Mouse (Mus musculus): ENCODE results near the gene Hgf. TPM values are rescaled to one million over a fixed set of nuclear protein-coding genes. Genes with fewer than 3 reads are reported as not detected.

The Hgf gene
- polyA plus RNA-seq, 1 experiment from 2014 or later = 4.3 TPM

GRCm38 (mm10) chr5:16568997-16569396, 15.7 kb downstream of the Hgf start:
- no peaks in the 10 kb centered on the region for H3K9me3 ChIP-seq (ENCODE audit: control insufficient read depth, low read depth, low read length)
- H3K27me3 ChIP-seq (ENCODE audit: control insufficient read depth, insufficient read depth, low read length) = no peaks in the 10 kb centered on the region
- H3K4me1 ChIP-seq (ENCODE audit: control insufficient read depth, insufficient read depth, low read length) = no peaks in the 10 kb centered on the region
- no peak for ATAC-seq (ENCODE audit: insufficient number of reproducible peaks, insufficient read depth, low FRiP score, low read depth)
- H3K4me3 ChIP-seq (ENCODE audit: low read depth, low read length) = no peak overlapping the region
- H3K36me3 ChIP-seq (ENCODE audit: control insufficient read depth, insufficient read depth, low read length) = no peaks in the 10 kb centered on the region
- no peak overlapping the region for H3K27ac ChIP-seq (ENCODE audit: low read length)
- no peak overlapping the region for H3K9ac ChIP-seq (replicated peaks; ENCODE audit: low read depth, low read length)
- 72% methylated on average over 4 of the region's 4 CpGs for WGBS
- H3K4me2 ChIP-seq (replicated peaks; ENCODE audit: low read depth, low read length) = no peak overlapping the region

DNA sequence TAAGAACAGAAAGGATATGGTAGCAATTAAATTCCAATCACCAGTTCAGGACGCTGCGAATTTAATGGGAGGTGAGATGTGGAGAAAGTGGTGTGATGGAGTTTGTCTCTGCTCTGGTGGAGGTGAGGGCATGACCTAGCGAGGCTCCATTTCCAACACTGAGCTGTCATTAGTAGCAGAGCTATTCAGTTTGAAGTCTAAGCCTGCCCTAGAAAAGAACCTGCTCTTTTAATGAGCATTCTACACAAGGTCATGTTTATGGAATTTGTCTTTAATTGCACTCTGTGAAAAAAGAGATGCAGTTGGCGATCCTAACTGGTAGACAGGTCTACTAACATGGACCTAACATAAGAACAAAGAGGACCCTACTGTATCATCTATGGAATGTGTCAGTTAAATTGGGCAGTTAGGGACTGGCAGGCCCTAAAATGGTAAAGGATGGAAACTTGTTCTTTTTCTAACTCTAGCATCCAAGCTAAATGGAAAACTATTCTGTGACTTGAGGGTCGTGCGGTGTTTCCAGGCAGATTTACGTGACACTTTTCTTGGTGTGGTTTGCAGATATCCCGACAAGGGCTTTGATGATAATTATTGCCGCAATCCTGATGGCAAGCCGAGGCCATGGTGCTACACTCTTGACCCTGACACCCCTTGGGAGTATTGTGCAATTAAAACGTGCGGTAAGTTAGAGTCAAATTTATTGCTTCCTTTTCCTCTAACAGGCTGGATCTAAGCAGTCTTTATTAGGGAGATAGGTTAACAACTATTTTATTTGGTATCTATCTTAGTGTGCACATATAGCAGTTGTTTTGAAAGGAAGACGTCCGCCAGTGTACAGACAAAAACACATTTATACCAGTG, 24.8 kb downstream of the Hgf start:
- H3K36me3 ChIP-seq (ENCODE audit: control insufficient read depth, insufficient read depth, low read length) = no peaks in the 10 kb centered on the region
- 68% methylated on average over 14 of the region's 14 CpGs for WGBS
- no peak overlapping the region for H3K9ac ChIP-seq (replicated peaks; ENCODE audit: low read depth, low read length)
- H3K4me3 ChIP-seq (ENCODE audit: low read depth, low read length) = no peak overlapping the region
- H3K27ac ChIP-seq (ENCODE audit: low read length) = no peak overlapping the region
- no peaks in the 10 kb centered on the region for H3K9me3 ChIP-seq (ENCODE audit: control insufficient read depth, low read depth, low read length)
- no peaks in the 10 kb centered on the region for H3K4me1 ChIP-seq (ENCODE audit: control insufficient read depth, insufficient read depth, low read length)
- ATAC-seq (ENCODE audit: insufficient number of reproducible peaks, insufficient read depth, low FRiP score, low read depth) = no peak
- no peak overlapping the region for H3K4me2 ChIP-seq (replicated peaks; ENCODE audit: low read depth, low read length)
- H3K27me3 ChIP-seq (ENCODE audit: control insufficient read depth, insufficient read depth, low read length) = no peaks in the 10 kb centered on the region

DNA sequence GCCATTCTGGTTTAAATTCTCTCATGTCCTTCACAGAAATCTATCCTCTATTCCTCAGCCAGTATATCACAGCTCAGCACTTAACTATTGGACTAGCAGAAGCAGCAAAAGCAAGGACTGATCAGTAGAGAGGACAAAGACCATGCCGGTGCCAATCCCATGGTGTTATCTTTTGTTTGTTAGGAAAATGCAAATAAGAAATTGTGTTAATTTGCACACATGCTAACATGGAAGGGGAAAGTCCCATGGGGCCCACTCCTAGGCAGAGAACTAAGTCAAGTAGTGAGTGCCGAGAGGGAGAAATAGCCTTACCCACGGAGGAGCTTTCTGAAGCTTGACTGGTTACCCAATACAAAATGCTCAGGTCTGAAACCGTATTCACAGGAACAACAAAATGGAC, 42.4 kb downstream of the Hgf start:
- ATAC-seq (ENCODE audit: insufficient number of reproducible peaks, insufficient read depth, low FRiP score, low read depth) = no peak
- Histone ChIP-seq H3K4me1 (ENCODE audit: control insufficient read depth, insufficient read depth, low read length) (peaks cover 4% of the 10 kb centered on the region; the same call in 1 of the 2 replicates), H3K4me2 (replicated peaks; ENCODE audit: low read depth, low read length) (no peak overlapping the region), H3K27ac (ENCODE audit: low read length) (no peak overlapping the region), H3K27me3 (ENCODE audit: control insufficient read depth, insufficient read depth, low read length) (no peaks in the 10 kb centered on the region), H3K4me3 (ENCODE audit: low read depth, low read length) (no peak overlapping the region), H3K9me3 (ENCODE audit: control insufficient read depth, low read depth, low read length) (no peaks in the 10 kb centered on the region), H3K36me3 (ENCODE audit: control insufficient read depth, insufficient read depth, low read length) (no peaks in the 10 kb centered on the region), H3K9ac (replicated peaks; ENCODE audit: low read depth, low read length) (no peak overlapping the region)
- WGBS = 87% methylated on average over 4 of the region's 4 CpGs

- WGBS = 64% methylated on average over 6 of the region's 6 CpGs
- no peak overlapping the region for H3K4me2 ChIP-seq (replicated peaks; ENCODE audit: low read depth, low read length)
Observed at GRCm38 (mm10) chr5:16597996-16598395, 44.7 kb downstream of the Hgf start.

DNA sequence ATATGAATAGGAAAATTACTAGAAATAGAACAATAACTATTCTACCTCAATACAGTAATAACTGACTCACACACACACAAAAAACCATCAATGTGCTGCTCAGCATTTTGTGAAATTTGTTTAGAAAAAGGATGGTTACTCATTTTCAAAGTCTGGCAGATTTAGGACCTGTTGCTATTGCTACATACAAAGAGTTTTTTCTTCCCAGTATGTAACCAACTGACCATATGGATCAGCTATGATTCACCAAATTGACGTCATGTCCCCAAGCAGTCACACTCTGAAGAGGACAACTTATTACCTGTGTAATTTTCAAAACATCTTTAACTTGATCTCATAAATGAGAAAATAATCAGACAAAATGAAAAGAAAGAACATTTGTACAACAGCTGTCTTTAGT, 48.2 kb downstream of the Hgf start:
- H3K4me2 ChIP-seq (replicated peaks; ENCODE audit: low read depth, low read length) = no peak overlapping the region
- no peak overlapping the region for H3K27ac ChIP-seq (ENCODE audit: low read length)
- 91% methylated on average over 1 of the region's 1 CpGs for WGBS
- no peaks in the 10 kb centered on the region for H3K36me3 ChIP-seq (ENCODE audit: control insufficient read depth, insufficient read depth, low read length)
- H3K27me3 ChIP-seq (ENCODE audit: control insufficient read depth, insufficient read depth, low read length) = no peaks in the 10 kb centered on the region
- no peaks in the 10 kb centered on the region for H3K9me3 ChIP-seq (ENCODE audit: control insufficient read depth, low read depth, low read length)
- no peak overlapping the region for H3K9ac ChIP-seq (replicated peaks; ENCODE audit: low read depth, low read length)
- no peak overlapping the region for H3K4me3 ChIP-seq (ENCODE audit: low read depth, low read length)
- H3K4me1 ChIP-seq (ENCODE audit: control insufficient read depth, insufficient read depth, low read length) = no peaks in the 10 kb centered on the region
- no peak for ATAC-seq (ENCODE audit: insufficient number of reproducible peaks, insufficient read depth, low FRiP score, low read depth)

More at GRCm38 (mm10) chr5:16597996-16598395, 44.7 kb downstream of the Hgf start:
- H3K9me3 ChIP-seq (ENCODE audit: control insufficient read depth, low read depth, low read length) = no peaks in the 10 kb centered on the region
- no peaks in the 10 kb centered on the region for H3K4me1 ChIP-seq (ENCODE audit: control insufficient read depth, insufficient read depth, low read length)
- no peak overlapping the region for H3K4me3 ChIP-seq (ENCODE audit: low read depth, low read length)
- H3K27ac ChIP-seq (ENCODE audit: low read length) = no peak overlapping the region
- H3K36me3 ChIP-seq (ENCODE audit: control insufficient read depth, insufficient read depth, low read length) = no peaks in the 10 kb centered on the region
- ATAC-seq (ENCODE audit: insufficient number of reproducible peaks, insufficient read depth, low FRiP score, low read depth) = no peak
- no peaks in the 10 kb centered on the region for H3K27me3 ChIP-seq (ENCODE audit: control insufficient read depth, insufficient read depth, low read length)
- H3K9ac ChIP-seq (replicated peaks; ENCODE audit: low read depth, low read length) = no peak overlapping the region

GRCm38 (mm10) chr5:16632996-16633395, 79.7 kb downstream of the Hgf start:
- Histone ChIP-seq H3K4me3 (ENCODE audit: low read depth, low read length) (no peak overlapping the region), H3K9ac (replicated peaks; ENCODE audit: low read depth, low read length) (no peak overlapping the region), H3K9me3 (ENCODE audit: control insufficient read depth, low read depth, low read length) (no peaks in the 10 kb centered on the region), H3K4me2 (replicated peaks; ENCODE audit: low read depth, low read length) (no peak overlapping the region), H3K27me3 (ENCODE audit: control insufficient read depth, insufficient read depth, low read length) (no peaks in the 10 kb centered on the region), H3K27ac (ENCODE audit: low read length) (no peak overlapping the region), H3K36me3 (ENCODE audit: control insufficient read depth, insufficient read depth, low read length) (no peaks in the 10 kb centered on the region), H3K4me1 (ENCODE audit: control insufficient read depth, insufficient read depth, low read length) (no peaks in the 10 kb centered on the region)
- 52% methylated on average over 1 of the region's 1 CpGs for WGBS
- no peak for ATAC-seq (ENCODE audit: insufficient number of reproducible peaks, insufficient read depth, low FRiP score, low read depth)

- no peak for ATAC-seq (ENCODE audit: insufficient number of reproducible peaks, insufficient read depth, low FRiP score, low read depth)
- no peaks in the 10 kb centered on the region for H3K9me3 ChIP-seq (ENCODE audit: control insufficient read depth, low read depth, low read length)
- H3K4me2 ChIP-seq (replicated peaks; ENCODE audit: low read depth, low read length) = peak overlapping the region; percentile 18; the same call in 1 of the 2 replicates
- no peak overlapping the region for H3K9ac ChIP-seq (replicated peaks; ENCODE audit: low read depth, low read length)
- no peak overlapping the region for H3K27ac ChIP-seq (ENCODE audit: low read length)
- WGBS = 32% methylated on average over 7 of the region's 7 CpGs
- no peaks in the 10 kb centered on the region for H3K27me3 ChIP-seq (ENCODE audit: control insufficient read depth, insufficient read depth, low read length)
- no peaks in the 10 kb centered on the region for H3K36me3 ChIP-seq (ENCODE audit: control insufficient read depth, insufficient read depth, low read length)
- H3K4me3 ChIP-seq (ENCODE audit: low read depth, low read length) = no peak overlapping the region
- H3K4me1 ChIP-seq (ENCODE audit: control insufficient read depth, insufficient read depth, low read length) = no peaks in the 10 kb centered on the region
Observed at GRCm38 (mm10) chr5:16646417-16646816, 93.1 kb downstream of the Hgf start.

- Histone ChIP-seq H3K4me3 (ENCODE audit: low read depth, low read length) (no peak overlapping the region), H3K4me2 (replicated peaks; ENCODE audit: low read depth, low read length) (no peak overlapping the region), H3K27me3 (ENCODE audit: control insufficient read depth, insufficient read depth, low read length) (no peaks in the 10 kb centered on the region), H3K4me1 (ENCODE audit: control insufficient read depth, insufficient read depth, low read length) (no peaks in the 10 kb centered on the region), H3K27ac (ENCODE audit: low read length) (no peak overlapping the region), H3K36me3 (ENCODE audit: control insufficient read depth, insufficient read depth, low read length) (no peaks in the 10 kb centered on the region), H3K9me3 (ENCODE audit: control insufficient read depth, low read depth, low read length) (no peaks in the 10 kb centered on the region), H3K9ac (replicated peaks; ENCODE audit: low read depth, low read length) (no peak overlapping the region)
- no peak for ATAC-seq (ENCODE audit: insufficient number of reproducible peaks, insufficient read depth, low FRiP score, low read depth)
Observed at GRCm38 (mm10) chr5:16647701-16648100, 94.4 kb downstream of the Hgf start.

DNA sequence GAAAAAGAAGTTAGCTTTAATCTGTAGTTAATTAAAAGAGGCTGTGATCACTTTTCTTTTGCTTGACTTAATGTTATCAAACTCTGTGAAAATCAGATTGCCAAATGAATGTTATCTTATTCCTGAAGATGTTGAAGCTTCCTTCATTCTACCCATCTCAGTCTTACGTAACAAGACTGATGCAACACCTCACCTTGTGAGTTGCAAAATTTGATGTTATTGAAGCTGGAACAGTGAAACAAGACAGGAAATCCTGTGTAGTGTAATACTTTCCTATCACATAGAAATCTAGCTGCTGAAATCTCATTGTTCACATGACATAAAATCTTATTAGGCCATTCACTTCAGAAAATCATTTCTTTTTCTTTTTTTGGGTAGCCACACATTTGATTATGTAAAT, 96.9 kb downstream of the Hgf start:
- no peaks in the 10 kb centered on the region for H3K9me3 ChIP-seq (ENCODE audit: control insufficient read depth, low read depth, low read length)
- 89% methylated on average over 1 of the region's 1 CpGs for WGBS
- no peak for ATAC-seq (ENCODE audit: insufficient number of reproducible peaks, insufficient read depth, low FRiP score, low read depth)

More for the DNA sequence above, 96.9 kb downstream of the Hgf start:
- no peaks in the 10 kb centered on the region for H3K4me1 ChIP-seq (ENCODE audit: control insufficient read depth, insufficient read depth, low read length)
- no peak overlapping the region for H3K4me3 ChIP-seq (ENCODE audit: low read depth, low read length)
- H3K27me3 ChIP-seq (ENCODE audit: control insufficient read depth, insufficient read depth, low read length) = no peaks in the 10 kb centered on the region
- H3K27ac ChIP-seq (ENCODE audit: low read length) = no peak overlapping the region
- H3K36me3 ChIP-seq (ENCODE audit: control insufficient read depth, insufficient read depth, low read length) = no peaks in the 10 kb centered on the region
- H3K4me2 ChIP-seq (replicated peaks; ENCODE audit: low read depth, low read length) = no peak overlapping the region
- H3K9ac ChIP-seq (replicated peaks; ENCODE audit: low read depth, low read length) = no peak overlapping the region

Measured in stomach, embryonic 14.5 days (tissue).